Mouse (Mus musculus) heart, adult 9 months (tissue): ENCODE data around the gene Qtrt2.
A peak's percentile ranks its signal among the peaks of the same experiment; 100 is the strongest.

Experiments
- DNase-seq, 2 experiments: peaks; one replicate each; pipeline ENCODE4 v3.0.0; 2022; ENCODE audit warnings: low spot score in 2 of 2

Qtrt2 gene

GRCm38 (mm10) chr16:43926341-43926859 is at the start of gene Qtrt2:
TSS of gene Qtrt2 (minus strand) at chr16:43926809.
- no peak for DNase-seq

- no peak for DNase-seq
These were observed 47.1 kb upstream of the Qtrt2 start for GRCm38 (mm10) chr16:43973606-43974220.

GRCm38 (mm10) chr16:43973147-43973546 is 46.5 kb upstream of the Qtrt2 start:
- no peak for DNase-seq

- no peak for DNase-seq
These were observed 45.8 kb upstream of the Qtrt2 start for GRCm38 (mm10) chr16:43972391-43972790.

- no peak for DNase-seq
These were observed 45.1 kb upstream of the Qtrt2 start for GRCm38 (mm10) chr16:43971741-43972140.

GRCm38 (mm10) chr16:43971189-43971588 is 44.6 kb upstream of the Qtrt2 start:
- no peak for DNase-seq

- no peak for DNase-seq
These were observed 43.8 kb upstream of the Qtrt2 start for GRCm38 (mm10) chr16:43970426-43970825.

GRCm38 (mm10) chr16:43965781-43966389 is 39.3 kb upstream of the Qtrt2 start:
- peak; percentile 18 to 45 for DNase-seq

GRCm38 (mm10) chr16:43963780-43964179 is 37.2 kb upstream of the Qtrt2 start:
- no peak for DNase-seq

- DNase-seq: no peak
These were observed 36.7 kb upstream of the Qtrt2 start for GRCm38 (mm10) chr16:43963291-43963690.

- no peak for DNase-seq
These were observed 31.4 kb upstream of the Qtrt2 start for GRCm38 (mm10) chr16:43958038-43958437.

GRCm38 (mm10) chr16:43954913-43955312 is 28.3 kb upstream of the Qtrt2 start:
- DNase-seq: no peak

GRCm38 (mm10) chr16:43951591-43951990 is 25.0 kb upstream of the Qtrt2 start:
- DNase-seq: peak; percentile 31 to 61

- DNase-seq: no peak
These were observed 19.3 kb upstream of the Qtrt2 start for GRCm38 (mm10) chr16:43945869-43946268.

GRCm38 (mm10) chr16:43945351-43945750 is 18.7 kb upstream of the Qtrt2 start:
- no peak for DNase-seq

- no peak for DNase-seq
These were observed 14.2 kb upstream of the Qtrt2 start for GRCm38 (mm10) chr16:43940846-43941245.

GRCm38 (mm10) chr16:43935892-43936291 is 9.3 kb upstream of the Qtrt2 start:
- no peak for DNase-seq

- DNase-seq: no peak
These were observed 8.8 kb upstream of the Qtrt2 start for GRCm38 (mm10) chr16:43935367-43935766.

GRCm38 (mm10) chr16:43934856-43935255 is 8.2 kb upstream of the Qtrt2 start:
- no peak for DNase-seq

GRCm38 (mm10) chr16:43933041-43933440 is 6.4 kb upstream of the Qtrt2 start:
- DNase-seq: no peak

- no peak for DNase-seq
These were observed 5.7 kb upstream of the Qtrt2 start for GRCm38 (mm10) chr16:43932319-43932718.

- no peak for DNase-seq
These were observed 4.9 kb upstream of the Qtrt2 start for GRCm38 (mm10) chr16:43931502-43931901.

GRCm38 (mm10) chr16:43930577-43930976 is 4.0 kb upstream of the Qtrt2 start:
- DNase-seq: no peak
